Mouse (Mus musculus): ENCODE data around the gene Arrdc2. TPM values are rescaled to one million over a fixed set of nuclear protein-coding genes. Genes with fewer than 3 reads are reported as not detected.

The Arrdc2 gene
- polyA plus RNA-seq, 1 experiment from 2014 or later = 8.0 TPM

GRCm38 (mm10) chr8:70810962-70811680, 28.4 kb downstream of the Arrdc2 start:
- 73% methylated on average over 20 of the region's 20 CpGs for WGBS
- H3K9me3 ChIP-seq (ENCODE audit: control insufficient read depth, low read length) = no peaks in the 10 kb centered on the region
- no peaks in the 10 kb centered on the region for H3K36me3 ChIP-seq (ENCODE audit: control insufficient read depth, insufficient read depth, low read length)
- H3K4me3 ChIP-seq (ENCODE audit: low read depth, low read length) = no peak overlapping the region
- H3K27me3 ChIP-seq (ENCODE audit: control insufficient read depth, insufficient read depth, low read length) = 0 out of 2 replicates have a peak, but pooled peaks cover 2% of the 10 kb centered on the region
- no peak overlapping the region for H3K4me2 ChIP-seq
- ATAC-seq (ENCODE audit: low FRiP score) (no peak), DNase-seq (ENCODE audit: low spot score, missing footprints) (no peak)
- H3K27ac ChIP-seq (ENCODE audit: low read depth, low read length) = no peak overlapping the region
- no peak overlapping the region for H3K9ac ChIP-seq (ENCODE audit: low read length)
- H3K4me1 ChIP-seq (ENCODE audit: control insufficient read depth, insufficient read depth, low read length) = no peaks in the 10 kb centered on the region

GRCm38 (mm10) chr8:70808955-70809701, 30.4 kb downstream of the Arrdc2 start:
- H3K9me3 ChIP-seq (ENCODE audit: control insufficient read depth, low read length) = no peaks in the 10 kb centered on the region
- ATAC-seq (ENCODE audit: low FRiP score) = no peak
- no peak overlapping the region for H3K4me2 ChIP-seq
- no peak overlapping the region for H3K4me3 ChIP-seq (ENCODE audit: low read depth, low read length)
- H3K27me3 ChIP-seq (ENCODE audit: control insufficient read depth, insufficient read depth, low read length) = peaks cover 13% of the 10 kb centered on the region; the same call in 1 of the 2 replicates
- H3K36me3 ChIP-seq (ENCODE audit: control insufficient read depth, insufficient read depth, low read length) = no peaks in the 10 kb centered on the region
- peaks cover under 1% of the 10 kb centered on the region for H3K4me1 ChIP-seq (ENCODE audit: control insufficient read depth, insufficient read depth, low read length)
- no peak overlapping the region for H3K9ac ChIP-seq (ENCODE audit: low read length)
- WGBS = 83% methylated on average over 8 of the region's 8 CpGs
- H3K27ac ChIP-seq (ENCODE audit: low read depth, low read length) = no peak overlapping the region
- no peak for DNase-seq (ENCODE audit: low spot score, missing footprints)

DNA sequence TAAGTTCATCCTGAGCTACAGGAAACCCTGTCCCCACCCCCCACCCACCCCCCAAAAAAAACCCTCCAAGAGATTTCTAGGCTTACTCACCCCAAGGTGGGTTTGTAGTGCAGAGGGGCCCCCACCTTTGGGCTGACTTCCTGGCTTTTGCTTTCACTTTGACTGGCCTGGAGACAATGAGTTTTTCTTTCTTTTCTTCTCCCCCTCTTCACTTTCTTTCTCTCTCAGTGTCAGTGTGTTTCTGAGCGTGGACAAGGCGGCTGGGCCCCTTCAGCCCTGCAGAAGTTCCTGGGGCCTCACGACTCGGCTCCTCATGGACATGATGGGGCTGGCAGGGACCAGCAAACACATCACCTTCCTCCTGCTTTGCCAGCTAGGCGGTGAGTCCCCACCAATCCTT, 31.3 kb downstream of the Arrdc2 start, which contains the start of gene Il12rb1:
Il12rb1 (plus strand) TSS at position 211 of the 400 bp plus-strand sequence.
- DNase-seq (ENCODE audit: low spot score, missing footprints) (no peak), ATAC-seq (ENCODE audit: low FRiP score) (no peak)
- Histone ChIP-seq H3K27ac (ENCODE audit: low read depth, low read length) (no peak within 1 kb of the TSS), H3K36me3 (ENCODE audit: control insufficient read depth, insufficient read depth, low read length) (no peaks in the 10 kb centered on the region), H3K27me3 (ENCODE audit: control insufficient read depth, insufficient read depth, low read length) (peaks cover 20% of the 10 kb centered on the region), H3K4me3 (ENCODE audit: low read depth, low read length) (no peak within 1 kb of the TSS), H3K9me3 (ENCODE audit: control insufficient read depth, low read length) (no peaks in the 10 kb centered on the region), H3K4me2 (no peak within 1 kb of the TSS), H3K4me1 (ENCODE audit: control insufficient read depth, insufficient read depth, low read length) (peaks cover 6% of the 10 kb centered on the region), H3K9ac (ENCODE audit: low read length) (no peak within 1 kb of the TSS)
- WGBS = 77% methylated on average over 5 of the region's 5 CpGs

DNA sequence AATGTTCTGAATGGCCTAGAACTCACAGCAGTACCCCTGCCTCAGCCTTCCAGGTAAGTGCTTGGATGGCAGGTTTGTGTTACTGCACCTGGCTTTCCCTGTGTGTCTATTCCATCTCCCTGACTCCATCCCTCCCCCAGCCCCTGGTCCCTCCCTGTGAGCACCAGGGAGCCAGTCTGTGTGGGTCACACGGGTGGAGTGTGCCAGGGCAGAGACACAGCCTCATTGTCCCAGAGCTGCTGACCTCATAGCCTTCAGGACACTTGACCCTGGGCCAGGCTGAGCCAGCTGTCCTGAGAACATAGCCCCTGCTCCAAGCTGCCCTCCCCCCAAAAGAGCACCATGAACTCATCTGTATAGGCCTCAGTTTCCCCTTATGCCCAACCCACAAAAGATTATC, 32.2 kb downstream of the Arrdc2 start:
- peaks cover 6% of the 10 kb centered on the region for H3K4me1 ChIP-seq (ENCODE audit: control insufficient read depth, insufficient read depth, low read length)
- DNase-seq (ENCODE audit: low spot score, missing footprints) (no peak), ATAC-seq (ENCODE audit: low FRiP score) (no peak)
- H3K36me3 ChIP-seq (ENCODE audit: control insufficient read depth, insufficient read depth, low read length) = no peaks in the 10 kb centered on the region
- H3K4me3 ChIP-seq (ENCODE audit: low read depth, low read length) = no peak overlapping the region
- H3K9ac ChIP-seq (ENCODE audit: low read length) = no peak overlapping the region
- H3K27ac ChIP-seq (ENCODE audit: low read depth, low read length) = no peak overlapping the region
- H3K4me2 ChIP-seq = no peak overlapping the region
- WGBS = 57% methylated on average over 1 of the region's 1 CpGs
- H3K9me3 ChIP-seq (ENCODE audit: control insufficient read depth, low read length) = no peaks in the 10 kb centered on the region
- peaks cover 24% of the 10 kb centered on the region for H3K27me3 ChIP-seq (ENCODE audit: control insufficient read depth, insufficient read depth, low read length)

DNA sequence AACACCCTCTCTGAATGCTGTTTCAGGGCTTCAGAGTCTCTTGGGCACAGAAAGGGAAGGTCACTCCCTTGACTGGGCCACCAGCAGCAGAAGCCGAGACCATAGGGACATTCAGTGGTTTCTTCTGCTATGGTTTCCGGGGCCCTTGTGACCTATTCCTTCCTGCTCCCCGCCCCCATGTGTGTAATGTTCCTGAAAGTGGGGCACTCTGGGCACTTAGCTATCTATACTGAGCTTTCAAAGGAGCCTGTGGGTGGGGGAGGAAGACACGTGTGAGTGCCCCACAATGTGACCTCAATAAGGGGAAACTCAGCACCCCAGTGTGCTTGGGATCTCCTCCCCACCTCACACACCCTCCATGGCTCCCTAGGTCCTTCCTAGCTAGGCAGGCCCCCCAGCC, 33.0 kb downstream of the Arrdc2 start:
- Histone ChIP-seq H3K9ac (ENCODE audit: low read length) (no peak overlapping the region), H3K27me3 (ENCODE audit: control insufficient read depth, insufficient read depth, low read length) (peaks cover 24% of the 10 kb centered on the region), H3K27ac (ENCODE audit: low read depth, low read length) (no peak overlapping the region), H3K9me3 (ENCODE audit: control insufficient read depth, low read length) (no peaks in the 10 kb centered on the region), H3K4me3 (ENCODE audit: low read depth, low read length) (no peak overlapping the region), H3K36me3 (ENCODE audit: control insufficient read depth, insufficient read depth, low read length) (no peaks in the 10 kb centered on the region), H3K4me2 (no peak overlapping the region), H3K4me1 (ENCODE audit: control insufficient read depth, insufficient read depth, low read length) (peaks cover 6% of the 10 kb centered on the region)
- ATAC-seq (ENCODE audit: low FRiP score) (no peak), DNase-seq (ENCODE audit: low spot score, missing footprints) (no peak)
- WGBS = 79% methylated on average over 4 of the region's 4 CpGs

DNA sequence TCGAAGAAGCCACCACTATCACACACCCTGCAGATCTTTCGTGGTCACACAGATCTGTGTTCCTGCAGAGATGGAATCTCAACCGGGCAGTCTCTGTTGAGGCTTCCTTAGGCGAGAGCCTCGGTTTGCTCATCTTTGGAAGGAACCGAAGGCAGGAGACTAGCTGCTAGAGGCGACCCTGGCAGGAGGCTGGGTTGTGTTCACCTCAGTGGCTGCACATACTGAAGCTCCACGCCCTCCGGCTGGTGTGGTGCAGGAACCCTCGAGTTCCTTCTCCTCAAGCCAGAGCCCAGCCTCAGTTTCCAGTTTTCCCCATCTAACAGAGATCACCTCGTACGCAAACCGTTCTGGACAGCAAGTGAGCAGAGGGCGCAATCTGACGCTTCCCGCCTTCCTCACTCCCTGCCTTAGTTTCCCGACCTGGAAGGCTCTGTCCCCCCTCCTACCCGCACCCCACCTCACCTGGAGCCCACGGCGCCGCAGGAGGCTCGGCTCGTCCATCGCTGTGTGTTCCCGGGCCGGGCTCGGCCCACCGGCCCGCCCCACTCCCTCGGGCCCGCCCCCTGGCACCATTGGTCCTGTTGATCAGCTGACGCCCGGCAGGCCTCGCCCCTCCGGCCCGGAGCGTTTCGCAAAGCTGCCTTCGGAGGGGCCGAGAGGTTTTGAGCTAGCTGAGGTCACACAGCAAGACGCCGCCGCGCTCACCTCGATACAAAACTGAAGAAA, 34.9 kb downstream of the Arrdc2 start, which contains the start of gene Mast3:
Mast3 (minus strand) TSS at position 574 of the 726 bp plus-strand sequence.
- peak within 1 kb of the TSS; percentile 41 for H3K4me3 ChIP-seq (ENCODE audit: low read depth, low read length)
- H3K4me1 ChIP-seq (ENCODE audit: control insufficient read depth, insufficient read depth, low read length) = peaks cover 6% of the 10 kb centered on the region
- WGBS = under 1% methylated on average over 45 of the region's 45 CpGs
- H3K9me3 ChIP-seq (ENCODE audit: control insufficient read depth, low read length) = no peaks in the 10 kb centered on the region
- no peaks in the 10 kb centered on the region for H3K36me3 ChIP-seq (ENCODE audit: control insufficient read depth, insufficient read depth, low read length)
- peaks cover 30% of the 10 kb centered on the region for H3K27me3 ChIP-seq (ENCODE audit: control insufficient read depth, insufficient read depth, low read length)
- ATAC-seq (ENCODE audit: low FRiP score) = peak; percentile 91
- peak; percentile 97 for DNase-seq (ENCODE audit: low spot score, missing footprints)
- no peak within 1 kb of the TSS; the same call in 1 of the 2 replicates for H3K9ac ChIP-seq (ENCODE audit: low read length)
- no peak within 1 kb of the TSS for H3K27ac ChIP-seq (ENCODE audit: low read depth, low read length)
- H3K4me2 ChIP-seq = peak within 1 kb of the TSS; percentile 69

GRCm38 (mm10) chr8:70803761-70804480, 35.6 kb downstream of the Arrdc2 start:
- Histone ChIP-seq H3K9me3 (ENCODE audit: control insufficient read depth, low read length) (no peaks in the 10 kb centered on the region), H3K4me2 (peak overlapping the region; percentile 69), H3K36me3 (ENCODE audit: control insufficient read depth, insufficient read depth, low read length) (no peaks in the 10 kb centered on the region), H3K9ac (ENCODE audit: low read length) (no peak overlapping the region), H3K4me1 (ENCODE audit: control insufficient read depth, insufficient read depth, low read length) (peaks cover 6% of the 10 kb centered on the region), H3K27me3 (ENCODE audit: control insufficient read depth, insufficient read depth, low read length) (peaks cover 37% of the 10 kb centered on the region), H3K4me3 (ENCODE audit: low read depth, low read length) (peak overlapping the region; percentile 41), H3K27ac (ENCODE audit: low read depth, low read length) (no peak overlapping the region)
- WGBS = 1% methylated on average over 47 of the region's 47 CpGs
- DNase-seq (ENCODE audit: low spot score, missing footprints) = peak; percentile 86
- ATAC-seq (ENCODE audit: low FRiP score) = no peak

- 70% methylated on average over 11 of the region's 11 CpGs for WGBS
- Histone ChIP-seq H3K4me3 (ENCODE audit: low read depth, low read length) (no peak overlapping the region), H3K27ac (ENCODE audit: low read depth, low read length) (no peak overlapping the region), H3K36me3 (ENCODE audit: control insufficient read depth, insufficient read depth, low read length) (no peaks in the 10 kb centered on the region), H3K9me3 (ENCODE audit: control insufficient read depth, low read length) (no peaks in the 10 kb centered on the region), H3K27me3 (ENCODE audit: control insufficient read depth, insufficient read depth, low read length) (peaks cover 46% of the 10 kb centered on the region), H3K4me1 (ENCODE audit: control insufficient read depth, insufficient read depth, low read length) (peaks cover 8% of the 10 kb centered on the region), H3K9ac (ENCODE audit: low read length) (no peak overlapping the region), H3K4me2 (no peak overlapping the region)
- DNase-seq (ENCODE audit: low spot score, missing footprints) (peak; percentile 82), ATAC-seq (ENCODE audit: low FRiP score) (no peak)
Measured at GRCm38 (mm10) chr8:70802786-70803510, 36.6 kb downstream of the Arrdc2 start.

Measured in midbrain, embryonic 11.5 days (tissue).